Comparison of ENCODE assay signal across 8 mouse cellular contexts in the genomic region with DNA sequence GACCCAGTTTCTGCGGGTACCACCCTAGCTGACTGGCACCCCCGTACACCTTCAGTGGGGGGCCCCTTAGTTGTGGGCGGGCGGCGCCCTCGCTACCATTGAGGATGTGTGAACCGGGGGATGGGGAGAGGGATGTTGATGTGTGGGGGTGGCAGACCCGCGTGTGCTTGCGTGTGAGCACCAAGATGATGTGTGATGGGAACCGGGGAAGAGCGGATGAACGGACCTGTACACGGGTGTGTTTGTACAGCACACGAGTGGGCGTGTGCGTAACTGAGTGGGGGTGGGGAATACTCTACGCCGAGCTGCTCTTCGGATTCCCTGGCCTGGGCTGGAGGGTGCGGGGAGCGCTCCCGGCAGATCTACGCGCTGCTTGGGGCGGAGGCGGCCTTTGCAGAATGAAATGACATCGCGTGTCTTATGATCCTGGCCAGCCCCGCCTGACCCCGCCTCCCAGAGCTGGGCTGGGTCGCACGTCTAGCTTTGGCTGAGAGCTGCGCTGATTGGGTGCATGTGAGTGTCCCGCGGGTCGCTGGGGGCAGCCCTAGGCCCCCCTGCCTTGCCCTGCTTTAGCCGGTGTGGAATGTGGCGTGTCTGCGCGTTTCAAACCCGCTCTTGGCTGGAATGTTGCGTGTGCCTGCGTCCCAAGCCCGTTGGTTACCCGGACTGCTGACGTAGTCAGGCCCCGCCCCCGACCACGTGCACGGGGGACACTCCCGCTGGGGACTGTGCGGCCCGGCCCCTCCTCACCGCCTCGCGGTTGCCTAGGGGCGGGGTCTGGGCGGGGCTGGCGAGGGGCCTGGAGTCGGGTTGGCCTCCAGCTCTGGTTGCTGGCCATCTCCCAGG. TPM values are rescaled to one million over a fixed set of nuclear protein-coding genes. Genes with fewer than 3 reads are reported as not detected.
A peak's percentile ranks its signal among the peaks of the same experiment; 100 is the strongest.
DNase-seq lines count a peak whose midpoint lies in the region; ATAC-seq lines count a peak whose summit lies in the region.

No protein-coding gene starts in this region.

- peak overlapping the region; percentile 92 for H3K9ac ChIP-seq in hindbrain, embryonic 16.5 days (ENCODE audit: low read depth, low read length)

- H3K27me3 ChIP-seq in hindbrain, embryonic 16.5 days (replicated peaks; ENCODE audit: control insufficient read depth, insufficient read depth, low read length) = no peaks in the 10 kb centered on the region

- peak overlapping the region; percentile 78 for H3K4me2 ChIP-seq in hindbrain, embryonic 16.5 days (ENCODE audit: low read length)

- H3K9me3 ChIP-seq in hindbrain, embryonic 16.5 days (ENCODE audit: control insufficient read depth, low read length) = no peaks in the 10 kb centered on the region

- H3K36me3 ChIP-seq in hindbrain, embryonic 16.5 days (ENCODE audit: control insufficient read depth, insufficient read depth, low read length) = no peaks in the 10 kb centered on the region
- H3K36me3 ChIP-seq in macrophage (ENCODE audit: inconsistent target) = no peaks in the 10 kb centered on the region

- peak overlapping the region; percentile 97 for H3K4me3 ChIP-seq in hindbrain, embryonic 16.5 days (ENCODE audit: low read length)
- H3K4me3 ChIP-seq in macrophage (ENCODE audit: inconsistent target) = peak overlapping the region; percentile 96

- H3K4me1 ChIP-seq in hindbrain, embryonic 16.5 days (ENCODE audit: control insufficient read depth, insufficient read depth, low read depth, low read length) = peaks cover 25% of the 10 kb centered on the region

- peaks cover 44% of the 10 kb centered on the region for H3K79me2 ChIP-seq in macrophage (ENCODE audit: inconsistent target)

- peak; percentile 79 for ATAC-seq in hindbrain, embryonic 16.5 days

- peak; percentile 96 for DNase-seq in T-cell, adult 2 months (ENCODE audit: low spot score)
- DNase-seq in cerebellum, postnatal 36 days = peak; percentile 95 to 99
- DNase-seq in gastrocnemius, adult 18-20 months (ENCODE audit: low spot score) = peak; percentile 99
- DNase-seq in left cerebral cortex, adult 18-20 months (ENCODE audit: low spot score in 2 of 2) = peak; percentile 97 to 98
- peak; percentile 99 for DNase-seq in right cerebral cortex, adult 18-20 months
- peak; percentile 97 for DNase-seq in urinary bladder, postnatal 10 days (ENCODE audit: low spot score)

- WGBS in hindbrain, embryonic 16.5 days = under 1% methylated on average over 60 of the region's 61 CpGs
- WGBS in macrophage (ENCODE audit: missing documents) = under 1% methylated on average over 56 of the region's 61 CpGs

- H3K27ac ChIP-seq in hindbrain, embryonic 16.5 days (ENCODE audit: low read depth, low read length) = peak overlapping the region; percentile 95
- peak overlapping the region; percentile 98 for H3K27ac ChIP-seq in macrophage

RNA-seq across cellular contexts. Expression of a gene that starts 1.1 kb away (rescaled TPM):
- total RNA-seq in gastrocnemius, adult 18-20 months (2021) = 1 to 10 TPM; 4.8 to 7.0 TPM
- polyA plus RNA-seq in hindbrain, embryonic 16.5 days (2015; fragmentation: Nextera tagmentation; extraction: Ambion mirVana) = 7.3 and 8.4 TPM in 2 replicates
- total RNA-seq in left cerebral cortex, adult 18-20 months (2021) = 10 to 100 TPM; 35.1 to 36.0 TPM
- total RNA-seq in macrophage (2018; cell fraction: chromatin; rRNA removed) = 10 to 100 TPM in 21 of 26 experiments, 1 to 10 TPM in 5; 3.0 to 55.2 (median 34.8) TPM
- 10 to 100 TPM in 25 of 26 experiments, 1 to 10 TPM in 1; 6.5 to 66.5 (median 35.6) TPM for total RNA-seq in macrophage (2018; cell fraction: cytosol; rRNA removed)
- 10 to 100 TPM in 24 of 26 experiments, 1 to 10 TPM in 2; 4.1 to 71.3 (median 38.9) TPM for total RNA-seq in macrophage (2018; cell fraction: nucleus; rRNA removed)
- polyA plus RNA-seq in macrophage (2018) = 21.8 to 49.6 TPM (median 29.0 TPM) in 3 replicates

Comparison
In these comparisons a context has a peak if more than half of its experiments do, and no peak if none do; other contexts are left out.
1. Peak in every context shown above with its lines: DNase-seq, ATAC-seq, H3K4me3 ChIP-seq and H3K27ac ChIP-seq.
2. RNA of a gene that starts 1.1 kb away (total RNA-seq): 35.1 to 36.0 TPM in left cerebral cortex, adult 18-20 months; 4.8 to 7.0 TPM in gastrocnemius, adult 18-20 months; every median in the first group is over 4 times any median in the second.